Mouse (Mus musculus): ENCODE data around the gene Smarcc1. TPM values are rescaled to one million over a fixed set of nuclear protein-coding genes. Genes with fewer than 3 reads are reported as not detected.

The Smarcc1 gene
- total RNA-seq, 2 experiments from 2014 or later = 63.1 to 72.3 TPM

GRCm38 (mm10) chr9:110229566-110230248 is 112.2 kb downstream of the Smarcc1 start:
- no peak for DNase-seq (ENCODE audit: low spot score in 2 of 2)

- no peak for DNase-seq (ENCODE audit: low spot score in 2 of 2)
Observed at GRCm38 (mm10) chr9:110230395-110231071, 113.0 kb downstream of the Smarcc1 start.

GRCm38 (mm10) chr9:110234962-110235361 is 117.5 kb downstream of the Smarcc1 start:
- no peak for DNase-seq (ENCODE audit: low spot score in 2 of 2)

- no peak for DNase-seq (ENCODE audit: low spot score in 2 of 2)
Observed at GRCm38 (mm10) chr9:110243221-110243833, 125.8 kb downstream of the Smarcc1 start, which contains the start of gene Cspg5. TSS of gene Cspg5 (plus strand) at chr9:110243783.

- DNase-seq (ENCODE audit: low spot score in 2 of 2) = no peak
Observed at GRCm38 (mm10) chr9:110244567-110244888, 127.0 kb downstream of the Smarcc1 start.

- peak in 1 of 2 experiments; percentile 48 for DNase-seq (ENCODE audit: low spot score in 2 of 2)
Observed at GRCm38 (mm10) chr9:110244889-110245589, 127.5 kb downstream of the Smarcc1 start.

- DNase-seq (ENCODE audit: low spot score in 2 of 2) = peak; percentile 36 to 40
Observed at GRCm38 (mm10) chr9:110245590-110246320, 128.2 kb downstream of the Smarcc1 start.

GRCm38 (mm10) chr9:110246321-110246640 is 128.8 kb downstream of the Smarcc1 start:
- DNase-seq (ENCODE audit: low spot score in 2 of 2) = peak in 1 of 2 experiments; percentile 19

GRCm38 (mm10) chr9:110247049-110247448 is 129.5 kb downstream of the Smarcc1 start:
- no peak for DNase-seq (ENCODE audit: low spot score in 2 of 2)

GRCm38 (mm10) chr9:110248861-110249260 is 131.4 kb downstream of the Smarcc1 start:
- DNase-seq (ENCODE audit: low spot score in 2 of 2) = no peak

GRCm38 (mm10) chr9:110249823-110250543 is 132.5 kb downstream of the Smarcc1 start:
- DNase-seq (ENCODE audit: low spot score in 2 of 2) = no peak

- no peak for DNase-seq (ENCODE audit: low spot score in 2 of 2)
Observed at GRCm38 (mm10) chr9:110250776-110251175, 133.3 kb downstream of the Smarcc1 start.

- no peak for DNase-seq (ENCODE audit: low spot score in 2 of 2)
Observed at GRCm38 (mm10) chr9:110255407-110256019, 138.0 kb downstream of the Smarcc1 start.

GRCm38 (mm10) chr9:110258646-110259045 is 141.1 kb downstream of the Smarcc1 start:
- no peak for DNase-seq (ENCODE audit: low spot score in 2 of 2)

- no peak for DNase-seq (ENCODE audit: low spot score in 2 of 2)
Observed at GRCm38 (mm10) chr9:110259118-110259517, 141.6 kb downstream of the Smarcc1 start.

- DNase-seq (ENCODE audit: low spot score in 2 of 2) = no peak
Observed at GRCm38 (mm10) chr9:110263181-110263580, 145.7 kb downstream of the Smarcc1 start.

- no peak for DNase-seq (ENCODE audit: low spot score in 2 of 2)
Observed at GRCm38 (mm10) chr9:110264991-110265390, 147.5 kb downstream of the Smarcc1 start.

- DNase-seq (ENCODE audit: low spot score in 2 of 2) = no peak
Observed at GRCm38 (mm10) chr9:110268416-110268815, 150.9 kb downstream of the Smarcc1 start.

GRCm38 (mm10) chr9:110272330-110272729 is 154.8 kb downstream of the Smarcc1 start:
- no peak for DNase-seq (ENCODE audit: low spot score in 2 of 2)

- no peak for DNase-seq (ENCODE audit: low spot score in 2 of 2)
Observed at GRCm38 (mm10) chr9:110273507-110273906, 156.0 kb downstream of the Smarcc1 start.

Measured in gastrocnemius, postnatal 4 days (tissue).